Mouse (Mus musculus) layer of hippocampus, postnatal 14 days (tissue): ENCODE measurements at regions not wholly inside any gene's neighbourhood (a gene's known extent, or its start where the extent isn't known, plus 50 kb on each side); places are given as distances from the start of the nearest gene placed in this dataset.
"Not testable (repeated sequence)": the region's sequence is repeated elsewhere in the genome, so short reads cannot be mapped to it uniquely, and the experiment has no call there.

Experiments used
- DNase-seq, 2 experiments: peaks; one replicate each; pipeline ENCODE4 v3.0.0; 2021 to 2022; ENCODE audit warnings: low spot score in 2 of 2, mixed read lengths in 1 of 2

DNA sequence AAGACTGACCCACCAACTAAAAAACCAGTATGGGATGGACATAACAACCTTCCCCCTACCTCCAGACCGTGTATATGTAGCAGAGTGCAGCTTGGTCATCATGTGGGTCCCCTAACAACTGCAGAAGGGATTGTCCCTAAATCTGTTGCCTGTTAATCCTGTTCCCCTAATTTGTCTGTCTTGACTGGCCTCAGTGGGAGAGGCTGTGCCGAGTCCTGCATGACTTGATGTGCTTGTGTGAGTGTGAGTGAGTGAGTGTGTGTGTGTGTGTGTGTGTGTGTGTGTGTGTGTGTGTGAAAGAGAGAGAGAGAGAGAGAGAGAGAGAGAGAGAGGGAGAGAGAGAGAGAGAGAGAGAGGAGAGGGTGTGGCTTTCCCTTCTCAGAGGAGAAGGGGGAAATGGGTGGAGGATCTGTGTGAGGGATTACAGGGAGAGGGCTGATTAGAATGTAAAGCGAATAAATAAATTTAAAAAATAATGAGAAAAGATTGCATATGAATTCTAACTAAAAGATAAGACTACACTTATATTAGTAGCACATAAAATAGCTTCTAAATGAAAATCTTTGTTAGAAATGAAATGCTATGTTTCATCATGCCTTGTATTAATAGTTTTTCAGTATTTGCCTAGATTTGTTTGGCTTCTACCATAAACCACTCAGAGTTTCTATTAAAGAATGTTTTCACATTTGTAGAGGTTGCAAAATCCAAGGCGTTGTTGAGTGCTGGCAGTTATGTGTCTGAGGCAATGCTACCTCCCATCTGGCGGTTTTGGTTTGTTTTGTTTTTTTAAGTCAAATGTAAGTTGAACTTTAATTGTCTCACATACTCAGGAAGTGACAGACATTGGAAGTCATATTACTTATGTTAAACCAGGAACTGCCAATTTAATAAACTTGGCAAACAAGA is 740.9 kb downstream of the Abca13 start:
- DNase-seq, result no peak

GRCm38 (mm10) chr11:9962696-9963202 is 771.0 kb downstream of the Abca13 start:
- DNase-seq, result no peak

DNA sequence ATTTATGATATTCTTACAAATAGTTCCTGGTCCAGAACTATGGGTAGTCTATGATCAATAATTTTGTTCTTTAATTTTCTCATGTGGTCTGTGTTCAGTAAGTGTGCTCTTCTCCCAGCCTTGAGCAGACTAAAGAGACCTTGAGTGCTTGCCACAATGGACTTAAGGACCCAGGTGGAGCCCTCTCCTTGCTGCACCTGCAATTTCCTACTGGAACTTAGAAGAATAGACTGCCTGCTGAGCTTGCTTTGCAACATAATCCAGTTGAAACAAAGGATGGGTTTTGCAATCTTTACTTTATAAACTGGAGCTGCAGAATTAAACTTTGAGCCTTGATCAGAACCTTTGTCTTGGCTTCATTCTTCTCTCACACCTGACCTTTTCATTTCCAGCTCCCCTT is 791.2 kb downstream of the Abca13 start:
- DNase-seq, result no peak

- DNase-seq, result no peak
Observed at GRCm38 (mm10) chr11:9994601-9995166, 802.9 kb downstream of the Abca13 start.

DNA sequence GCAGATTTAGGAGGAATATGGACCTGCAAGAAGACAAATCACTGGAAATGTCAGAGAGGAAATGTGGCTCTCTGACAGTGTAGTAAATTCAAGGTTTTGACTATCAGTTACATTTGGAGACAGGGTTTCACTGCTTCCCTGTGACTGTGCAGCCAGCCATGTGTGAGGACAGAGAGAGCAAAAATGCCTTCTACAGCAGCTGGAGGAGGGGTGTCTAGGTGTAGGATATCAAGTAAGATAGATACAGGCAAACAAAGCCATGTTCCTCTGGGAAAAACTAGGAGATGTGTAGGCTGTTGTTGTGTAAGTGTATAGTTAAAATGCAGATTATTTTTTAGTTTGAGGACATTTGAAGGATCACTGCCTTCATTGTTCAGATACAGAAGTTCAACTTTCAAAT is 803.6 kb downstream of the Abca13 start:
- no peak for DNase-seq

- peak in 1 of 2 experiments; percentile 9 for DNase-seq
Observed at GRCm38 (mm10) chr11:9997532-9998138, 805.9 kb downstream of the Abca13 start.

DNA sequence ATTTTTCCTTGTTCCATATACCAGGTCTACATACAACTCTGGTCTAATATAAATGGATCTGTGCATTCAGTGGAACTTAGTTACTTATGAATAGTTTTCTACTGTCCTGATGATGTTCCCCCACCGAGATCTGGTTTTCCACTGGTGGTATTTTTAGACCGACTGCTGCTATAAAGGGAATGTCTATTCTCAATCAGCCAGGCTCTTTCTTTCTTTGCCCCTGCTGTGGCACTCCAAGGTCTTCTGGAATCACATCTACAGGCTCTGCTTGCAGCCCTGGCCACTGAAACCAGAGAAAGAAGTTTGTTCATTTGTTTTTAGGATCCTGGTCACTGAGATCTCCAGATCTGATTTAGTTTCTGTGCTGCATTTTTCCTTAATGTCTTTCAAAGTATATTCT is 810.4 kb downstream of the Abca13 start:
- no peak for DNase-seq

DNA sequence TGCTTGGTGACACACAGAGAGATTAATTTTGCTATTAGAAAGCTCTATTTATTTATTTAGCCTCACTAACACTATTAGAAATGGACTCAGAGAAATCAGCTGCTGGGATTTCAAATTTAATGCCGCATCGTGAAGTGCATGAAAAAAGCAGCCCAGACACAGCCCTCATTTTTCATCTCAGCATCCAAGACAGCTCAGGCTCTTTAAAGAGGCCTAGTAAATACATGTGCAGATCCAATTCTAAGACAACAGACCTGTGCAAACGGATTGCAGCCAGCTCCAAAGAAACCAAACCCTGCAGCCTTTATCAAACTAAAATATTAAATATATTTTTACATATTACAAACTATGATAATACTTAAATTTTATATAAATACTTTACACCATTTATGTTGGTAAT is 815.1 kb downstream of the Abca13 start:
- no peak for DNase-seq

DNA sequence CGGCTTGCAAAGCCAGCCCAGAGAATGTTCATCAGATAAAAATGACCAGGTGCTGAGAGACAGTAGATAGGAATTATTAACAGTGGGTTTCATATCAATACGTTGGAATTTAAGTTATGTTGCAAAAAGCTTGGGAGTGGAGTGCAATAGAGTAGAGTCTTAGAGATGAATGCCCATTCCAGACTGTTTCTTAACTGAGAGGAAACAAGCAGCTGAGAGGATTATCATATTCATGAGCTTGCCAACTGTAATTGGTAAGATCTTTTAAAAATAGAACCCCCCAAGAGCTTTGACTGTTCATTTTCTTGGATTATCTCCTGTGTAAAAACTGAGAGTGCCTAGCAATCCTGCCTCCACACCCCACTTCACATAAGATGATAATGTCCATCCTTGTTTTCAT is 854.9 kb downstream of the Abca13 start:
- DNase-seq, result peak in 1 of 2 experiments; percentile 4

GRCm38 (mm10) chr11:10051584-10052210 is 860.0 kb downstream of the Abca13 start:
- DNase-seq, result no peak

DNA sequence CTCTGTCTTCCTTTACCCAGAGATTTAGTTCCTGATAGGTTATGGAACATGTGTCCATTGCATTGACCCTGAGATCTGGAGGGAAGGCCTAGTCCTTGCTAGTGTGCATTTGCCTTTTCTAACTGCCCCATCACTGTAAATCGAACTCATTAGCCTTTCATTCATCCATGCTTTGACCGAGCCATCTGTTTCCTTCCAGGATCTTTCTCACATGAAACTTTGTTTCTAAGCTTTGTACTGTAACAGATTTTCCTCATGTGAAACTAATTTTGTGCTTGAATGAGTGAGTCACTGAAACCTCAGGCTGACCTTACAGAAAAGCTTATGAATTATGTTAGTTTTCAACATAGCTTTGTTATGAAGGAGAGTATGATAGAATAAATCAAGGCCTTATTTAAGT is 880.1 kb downstream of the Abca13 start:
- no peak for DNase-seq

- no peak for DNase-seq
Observed at GRCm38 (mm10) chr11:10087939-10088338, 896.2 kb downstream of the Abca13 start.

DNA sequence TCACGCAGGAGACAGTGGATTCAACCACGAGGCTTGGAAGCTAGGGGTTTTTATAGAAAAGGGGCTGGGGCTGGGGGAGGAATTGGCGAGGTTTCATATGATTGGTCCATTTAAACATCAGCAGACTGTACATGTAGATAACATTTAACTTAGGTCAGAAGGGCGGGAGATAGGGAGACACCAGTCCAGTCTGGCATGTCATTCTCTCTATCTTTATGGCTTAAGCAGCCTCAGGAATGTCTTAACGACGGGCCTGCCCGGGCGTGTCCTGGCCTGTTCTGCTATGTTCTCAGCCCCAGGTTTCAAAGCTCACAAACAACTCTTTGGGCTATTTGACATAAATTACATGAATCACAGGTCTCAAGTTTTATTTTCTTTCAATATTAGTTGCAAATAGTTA is 910.6 kb downstream of the Abca13 start:
- not testable (repeated sequence) for DNase-seq

DNA sequence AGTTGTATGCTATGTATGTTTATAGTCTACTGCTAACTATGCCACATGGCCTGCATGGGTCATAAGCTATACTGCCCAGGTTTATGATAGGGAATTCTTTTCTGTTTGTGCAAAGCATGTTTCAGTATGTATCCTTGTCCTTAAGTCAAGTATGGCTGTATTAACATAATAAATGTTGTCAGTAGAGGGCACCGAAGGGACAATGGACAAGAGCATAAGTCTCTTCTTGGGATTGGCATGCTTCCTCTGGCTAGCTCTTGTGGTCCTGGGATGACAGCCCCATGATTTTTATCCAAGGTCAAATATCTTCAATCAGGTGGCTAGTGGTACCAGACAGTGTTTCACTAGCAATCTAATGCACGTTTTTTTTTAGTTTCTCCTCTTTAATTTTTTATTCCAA is 913.3 kb downstream of the Abca13 start:
- no peak for DNase-seq

DNA sequence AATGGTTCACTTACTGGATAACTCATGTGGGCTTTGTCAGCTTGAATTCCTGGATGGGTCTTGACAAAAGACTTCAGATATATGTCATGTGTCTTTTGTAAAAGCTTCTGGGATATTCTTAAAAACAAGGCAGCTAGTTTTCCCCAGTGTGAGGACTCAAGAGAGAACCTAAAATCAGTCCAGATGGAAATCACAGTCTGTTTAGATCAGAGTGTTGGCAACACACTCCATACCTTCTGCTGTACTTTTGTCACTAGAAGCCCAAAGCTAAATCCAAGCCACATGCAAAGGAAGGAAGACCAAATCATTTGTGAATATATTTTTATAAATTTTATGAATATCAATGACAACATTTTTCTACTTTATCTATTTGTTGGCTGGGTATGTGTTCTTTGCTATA is 950.4 kb downstream of the Abca13 start:
- DNase-seq, result peak in 1 of 2 experiments; percentile 56

DNA sequence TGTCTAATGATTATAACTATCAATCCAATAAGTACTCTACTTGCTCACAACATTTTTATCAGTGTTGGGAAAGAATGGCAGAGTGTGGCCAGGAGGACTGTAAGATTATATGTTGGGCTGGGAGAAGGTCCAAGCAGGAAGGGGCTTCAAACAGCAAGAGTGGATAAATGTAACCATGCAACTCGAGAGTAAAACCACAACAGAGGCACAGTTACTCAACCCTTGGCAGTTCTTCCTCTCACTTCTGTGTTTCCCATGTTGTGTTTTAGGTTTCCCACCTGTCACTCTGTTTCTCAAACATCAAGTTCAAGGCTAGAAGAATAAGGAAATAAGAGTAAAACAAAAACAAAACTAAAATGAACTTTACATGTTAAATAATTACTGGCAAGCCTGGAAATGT is 957.4 kb downstream of the Abca13 start:
- no peak for DNase-seq

- DNase-seq, result peak; percentile 21 to 80
Observed at GRCm38 (mm10) chr11:10153836-10154235, 960.2 kb upstream of the Vwc2 start.

DNA sequence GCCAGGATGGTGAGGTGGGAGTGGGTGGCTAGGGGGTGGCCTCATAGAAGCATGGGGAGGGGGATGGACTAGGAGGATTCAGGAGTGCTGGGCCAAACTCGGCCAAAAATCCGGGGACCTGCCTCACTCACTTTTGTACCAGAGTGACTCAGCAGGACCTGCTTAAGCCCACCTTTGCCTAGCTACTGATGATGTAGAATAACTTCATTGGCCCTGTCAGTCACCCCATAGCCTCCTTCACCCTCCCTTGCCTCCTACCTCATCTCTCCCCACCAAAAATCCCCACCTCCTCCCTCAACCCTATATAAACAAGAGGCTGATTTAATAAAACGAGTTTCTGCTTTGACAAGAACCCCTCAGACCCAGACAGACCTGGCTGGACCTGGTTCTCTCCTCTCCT is 920.3 kb upstream of the Vwc2 start:
- no peak for DNase-seq

- DNase-seq, result no peak
Observed at GRCm38 (mm10) chr11:10194774-10195173, 919.2 kb upstream of the Vwc2 start.

GRCm38 (mm10) chr11:10201021-10201420 is 913.0 kb upstream of the Vwc2 start:
- no peak for DNase-seq

DNA sequence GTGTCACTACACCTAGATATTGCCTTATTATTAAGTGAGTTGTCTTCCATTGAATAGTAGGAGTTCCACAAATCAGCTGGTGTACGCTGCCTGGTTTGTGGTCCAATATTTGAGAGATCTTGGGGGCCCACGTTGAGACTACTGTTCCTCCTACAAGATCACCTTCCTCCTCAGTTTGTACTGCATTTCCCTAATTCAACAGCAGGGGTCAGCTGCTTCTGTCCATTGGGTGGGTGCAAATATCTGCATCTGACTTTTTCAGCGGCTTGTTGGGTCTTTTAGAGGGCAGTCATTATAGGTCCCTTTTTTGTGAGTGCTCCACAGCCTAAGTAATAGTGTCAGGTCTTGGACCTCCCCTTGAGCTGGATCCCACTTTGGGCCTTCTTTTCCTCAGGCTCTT is 908.8 kb upstream of the Vwc2 start:
- DNase-seq, result no peak
